Comparison of ENCODE assay signal across 8 mouse cellular contexts in the genomic region with DNA sequence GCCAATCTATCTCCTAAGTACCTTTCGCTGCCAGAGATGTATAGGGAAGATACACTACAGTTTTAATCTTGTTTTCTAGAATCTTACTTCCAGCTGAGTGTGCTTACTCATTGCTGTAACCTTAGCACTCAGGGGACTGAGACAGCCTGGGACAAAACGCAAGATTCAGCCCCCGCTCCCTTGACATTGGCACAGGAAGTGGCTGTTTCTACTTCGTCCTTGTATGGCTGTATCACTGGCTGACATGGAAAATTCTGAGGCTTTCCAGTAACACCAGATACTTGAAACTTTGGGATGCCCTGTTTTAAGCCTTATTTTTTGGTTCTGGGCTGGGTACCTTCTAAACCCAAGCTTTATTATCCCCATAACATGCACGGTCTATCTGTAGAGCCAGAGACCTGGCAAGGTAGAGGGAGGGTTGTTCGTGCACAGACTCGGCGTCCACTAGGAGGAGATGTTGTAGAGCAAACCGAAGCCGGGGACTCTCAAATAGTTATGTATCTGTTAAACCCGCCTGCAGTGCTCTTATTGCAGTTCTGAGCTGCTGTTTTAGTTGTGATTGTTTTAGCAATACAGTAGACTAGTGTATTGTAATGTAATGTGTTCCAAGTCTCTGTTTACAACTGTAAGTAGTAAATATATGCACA. TPM values are rescaled to one million over a fixed set of nuclear protein-coding genes. Genes with fewer than 3 reads are reported as not detected.
DNase-seq lines count a peak whose midpoint lies in the region; ATAC-seq and TF ChIP-seq lines count a peak whose summit lies in the region.

No protein-coding gene starts in this region.

- peaks cover 3% of the 10 kb centered on the region; the same call in 1 of the 2 replicates for H3K36me3 ChIP-seq in neural tube, embryonic 11.5 days (ENCODE audit: control insufficient read depth, insufficient read depth, low read length)
- H3K36me3 ChIP-seq in forebrain, postnatal 0 days (ENCODE audit: insufficient read depth), result peaks cover 34% of the 10 kb centered on the region
- 0 out of 2 replicates have a peak, but pooled peaks cover 3% of the 10 kb centered on the region for H3K36me3 ChIP-seq in intestine, embryonic 16.5 days (ENCODE audit: control insufficient read depth, insufficient read depth, low read length)
- H3K36me3 ChIP-seq in midbrain, embryonic 16.5 days (ENCODE audit: control insufficient read depth, insufficient read depth, low read length), result peaks cover 14% of the 10 kb centered on the region

- no peak overlapping the region for H3K4me3 ChIP-seq in neural tube, embryonic 11.5 days (ENCODE audit: low read depth, low read length)
- no peak overlapping the region for H3K4me3 ChIP-seq in bone marrow, adult 2 months (replicated peaks; ENCODE audit: control insufficient read depth, low read depth, low read length)
- no peak overlapping the region for H3K4me3 ChIP-seq in forebrain, postnatal 0 days (ENCODE audit: low read depth, low read length)
- H3K4me3 ChIP-seq in intestine, embryonic 16.5 days (ENCODE audit: low read length), result no peak overlapping the region
- H3K4me3 ChIP-seq in left cerebral cortex, adult 2 months, result no peak overlapping the region
- no peak overlapping the region for H3K4me3 ChIP-seq in midbrain, embryonic 16.5 days (ENCODE audit: low read depth, low read length)

- 62% methylated on average over 11 of the region's 11 CpGs for WGBS in neural tube, embryonic 11.5 days
- 32% methylated on average over 11 of the region's 11 CpGs for WGBS in bone marrow, adult 2 months
- 58% methylated on average over 11 of the region's 11 CpGs for WGBS in forebrain, postnatal 0 days
- WGBS in intestine, embryonic 16.5 days, result 49% methylated on average over 11 of the region's 11 CpGs
- 63% methylated on average over 11 of the region's 11 CpGs for WGBS in midbrain, embryonic 16.5 days

- no peaks in the 10 kb centered on the region for H3K9me3 ChIP-seq in neural tube, embryonic 11.5 days (ENCODE audit: control insufficient read depth, low read length)
- no peaks in the 10 kb centered on the region for H3K9me3 ChIP-seq in forebrain, postnatal 0 days (ENCODE audit: low read length)
- no peaks in the 10 kb centered on the region for H3K9me3 ChIP-seq in intestine, embryonic 16.5 days (ENCODE audit: control insufficient read depth, low read length)
- H3K9me3 ChIP-seq in midbrain, embryonic 16.5 days (replicated peaks; ENCODE audit: control insufficient read depth, low read length, poor library complexity, severe bottlenecking), result no peaks in the 10 kb centered on the region

- H3K9ac ChIP-seq in neural tube, embryonic 11.5 days (ENCODE audit: low read length), result no peak overlapping the region
- no peak overlapping the region for H3K9ac ChIP-seq in forebrain, postnatal 0 days
- no peak overlapping the region for H3K9ac ChIP-seq in intestine, embryonic 16.5 days (ENCODE audit: low read depth, low read length)
- no peak overlapping the region for H3K9ac ChIP-seq in midbrain, embryonic 16.5 days (ENCODE audit: low read depth, low read length)

- ATAC-seq in neural tube, embryonic 11.5 days (ENCODE audit: insufficient read depth, low FRiP score, low TSS enrichment), result no peak
- ATAC-seq in forebrain, postnatal 0 days, result peak; percentile 86
- peak; percentile 78 for ATAC-seq in intestine, embryonic 16.5 days
- peak; percentile 70; the same call in 1 of the 2 replicates for ATAC-seq in midbrain, embryonic 16.5 days

- no peaks in the 10 kb centered on the region for H3K4me1 ChIP-seq in neural tube, embryonic 11.5 days (ENCODE audit: control insufficient read depth, insufficient read depth, low read length)
- no peaks in the 10 kb centered on the region for H3K4me1 ChIP-seq in bone marrow, adult 2 months (ENCODE audit: control insufficient read depth, insufficient read depth, low read length)
- H3K4me1 ChIP-seq in forebrain, postnatal 0 days (ENCODE audit: insufficient read depth), result no peaks in the 10 kb centered on the region
- H3K4me1 ChIP-seq in intestine, embryonic 16.5 days (ENCODE audit: control insufficient read depth, insufficient read depth, low read length), result no peaks in the 10 kb centered on the region
- no peaks in the 10 kb centered on the region for H3K4me1 ChIP-seq in midbrain, embryonic 16.5 days (ENCODE audit: control insufficient read depth, insufficient read depth, low read length)

- intact Hi-C loops in left cerebral cortex, adult 2 months (cut with DNase I), result loop anchor here (1.0 to 5.0 kb wide), 2 partner anchors 138 to 1021 kb away; no protein-coding TSS in a partner anchor

- no peak overlapping the region for H3K4me2 ChIP-seq in neural tube, embryonic 11.5 days (ENCODE audit: low read depth)
- H3K4me2 ChIP-seq in forebrain, postnatal 0 days (ENCODE audit: low read depth), result no peak overlapping the region
- no peak overlapping the region for H3K4me2 ChIP-seq in intestine, embryonic 16.5 days (ENCODE audit: low read depth, low read length)
- no peak overlapping the region for H3K4me2 ChIP-seq in midbrain, embryonic 16.5 days (ENCODE audit: low read length)

- H3K27ac ChIP-seq in neural tube, embryonic 11.5 days (ENCODE audit: low read depth, low read length), result no peak overlapping the region
- H3K27ac ChIP-seq in bone marrow, adult 2 months (ENCODE audit: control insufficient read depth, insufficient read depth, low read depth, low read length, poor library complexity), result no peak overlapping the region
- no peak overlapping the region for H3K27ac ChIP-seq in forebrain, postnatal 0 days (ENCODE audit: low read depth, low read length)
- no peak overlapping the region for H3K27ac ChIP-seq in intestine, embryonic 16.5 days (ENCODE audit: low read length)
- H3K27ac ChIP-seq in left cerebral cortex, adult 2 months, result no peak overlapping the region
- H3K27ac ChIP-seq in midbrain, embryonic 16.5 days (ENCODE audit: low read length), result no peak overlapping the region

- peak; percentile 68 for TF ChIP-seq CTCF in bone marrow, adult 2 months (IDR thresholded peaks at IDR 0.05; ENCODE audit: control insufficient read depth, insufficient read depth, low read length)
- TF ChIP-seq CTCF in forebrain, postnatal 0 days (IDR thresholded peaks at IDR 0.05; ENCODE audit: low read depth), result peak; percentile 85
- peak; percentile 78 for TF ChIP-seq CTCF in left cerebral cortex, adult 2 months (IDR thresholded peaks at IDR 0.05)

- H3K27me3 ChIP-seq in neural tube, embryonic 11.5 days (ENCODE audit: control insufficient read depth, insufficient read depth, low read length), result no peaks in the 10 kb centered on the region
- H3K27me3 ChIP-seq in forebrain, postnatal 0 days (ENCODE audit: insufficient read depth, low read length), result no peaks in the 10 kb centered on the region
- H3K27me3 ChIP-seq in intestine, embryonic 16.5 days (replicated peaks; ENCODE audit: control insufficient read depth, insufficient read depth, low read length), result no peaks in the 10 kb centered on the region
- no peaks in the 10 kb centered on the region for H3K27me3 ChIP-seq in midbrain, embryonic 16.5 days (ENCODE audit: control insufficient read depth, insufficient read depth, low read depth, low read length)

- DNase-seq in neural tube, embryonic 11.5 days (ENCODE audit: low spot score), result peak; percentile 57
- no peak for DNase-seq in neural tube, embryonic 10.5 days (ENCODE audit: extremely low spot score, low spot score)
- peak; percentile 75 for DNase-seq in forebrain, postnatal 0 days
- peak; percentile 41 to 52 for DNase-seq in left cerebral cortex, adult 2 months (ENCODE audit: extremely low spot score in 1 of 2, low spot score in 2 of 2)
- DNase-seq in testis, postnatal 10 days (ENCODE audit: low spot score), result peak; percentile 62

- no peak for TF ChIP-seq POLR2A in bone marrow, adult 2 months (IDR thresholded peaks at IDR 0.05; ENCODE audit: borderline replicate concordance, control insufficient read depth, low read depth, low read length)

RNA-seq across cellular contexts. Expression of a gene that starts 23.0 kb away (rescaled TPM):
- polyA plus RNA-seq in neural tube, embryonic 11.5 days (2014; fragmentation: Nextera tagmentation; extraction: Ambion mirVana), result 0.81 and 1.2 TPM in 2 replicates
- 1.5 and 4.3 TPM in 2 replicates for polyA plus RNA-seq in bone marrow, adult 2 months (2011; ENCODE audit: insufficient read depth, insufficient read length, low replicate concordance, missing spikeins)
- total RNA-seq in forebrain, postnatal 0 days (2014; rRNA removed), result 2.6 TPM in 2 replicates
- polyA plus RNA-seq in forebrain, postnatal 0 days (2015; fragmentation: Nextera tagmentation; extraction: Ambion mirVana), result 2.0 and 2.9 TPM in 2 replicates
- polyA plus RNA-seq in intestine, embryonic 16.5 days (2015; fragmentation: Nextera tagmentation; extraction: Ambion mirVana), result 17.9 and 22.0 TPM in 2 replicates
- 1 to 10 TPM; 6.6 to 7.1 TPM for total RNA-seq in left cerebral cortex, adult 2 months (2021)
- 1.9 and 2.3 TPM in 2 replicates for polyA plus RNA-seq in midbrain, embryonic 16.5 days (2015; fragmentation: Nextera tagmentation; extraction: Ambion mirVana)

RNA-seq across cellular contexts. Expression of a gene that starts 32.7 kb away (rescaled TPM):
- polyA plus RNA-seq in neural tube, embryonic 11.5 days (2014; fragmentation: Nextera tagmentation; extraction: Ambion mirVana), result 25.1 and 26.5 TPM in 2 replicates
- polyA plus RNA-seq in bone marrow, adult 2 months (2011; ENCODE audit: insufficient read depth, insufficient read length, low replicate concordance, missing spikeins), result 2.7 and 2.9 TPM in 2 replicates
- total RNA-seq in forebrain, postnatal 0 days (2014; rRNA removed), result 38.3 and 42.3 TPM in 2 replicates
- polyA plus RNA-seq in forebrain, postnatal 0 days (2015; fragmentation: Nextera tagmentation; extraction: Ambion mirVana), result 28.4 and 31.1 TPM in 2 replicates
- polyA plus RNA-seq in intestine, embryonic 16.5 days (2015; fragmentation: Nextera tagmentation; extraction: Ambion mirVana), result 13.7 and 13.9 TPM in 2 replicates
- total RNA-seq in left cerebral cortex, adult 2 months (2021), result 10 to 100 TPM; 17.5 to 19.9 TPM
- 32.0 and 33.6 TPM in 2 replicates for polyA plus RNA-seq in midbrain, embryonic 16.5 days (2015; fragmentation: Nextera tagmentation; extraction: Ambion mirVana)

RNA-seq across cellular contexts. Expression of a gene that starts 32.8 kb away (rescaled TPM):
- polyA plus RNA-seq in neural tube, embryonic 11.5 days (2014; fragmentation: Nextera tagmentation; extraction: Ambion mirVana), result 80.8 and 84.4 TPM in 2 replicates
- polyA plus RNA-seq in bone marrow, adult 2 months (2011; ENCODE audit: insufficient read depth, insufficient read length, low replicate concordance, missing spikeins), result 15.9 and 20.7 TPM in 2 replicates
- 22.1 and 28.1 TPM in 2 replicates for total RNA-seq in forebrain, postnatal 0 days (2014; rRNA removed)
- polyA plus RNA-seq in forebrain, postnatal 0 days (2015; fragmentation: Nextera tagmentation; extraction: Ambion mirVana), result 84.1 and 103 TPM in 2 replicates
- 51.4 and 55.7 TPM in 2 replicates for polyA plus RNA-seq in intestine, embryonic 16.5 days (2015; fragmentation: Nextera tagmentation; extraction: Ambion mirVana)
- 10 to 100 TPM; 21.1 to 27.2 TPM for total RNA-seq in left cerebral cortex, adult 2 months (2021)
- polyA plus RNA-seq in midbrain, embryonic 16.5 days (2015; fragmentation: Nextera tagmentation; extraction: Ambion mirVana), result 68.5 TPM in 2 replicates
